Mouse (Mus musculus): Measurements from ENCODE around the gene Maats1.

The Maats1 gene

DNA sequence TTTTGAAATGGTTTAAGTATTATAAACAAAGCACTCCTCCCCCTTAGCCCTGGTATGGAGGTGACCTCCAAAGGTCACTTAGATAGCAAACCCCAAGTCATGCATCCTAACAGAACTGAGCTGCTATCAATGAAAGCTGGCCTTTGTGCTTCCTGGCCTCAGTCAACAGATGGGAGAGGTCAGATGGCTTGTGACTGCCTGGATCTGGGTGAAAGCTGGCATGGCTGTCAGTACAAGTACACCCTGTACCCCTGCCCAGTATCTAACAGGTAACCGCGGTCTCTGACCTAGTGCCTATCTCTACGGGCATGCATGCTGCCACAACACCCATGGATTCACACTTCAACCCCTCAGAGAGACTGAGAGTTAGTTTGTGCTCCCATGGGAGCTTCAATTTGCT, 54.2 kb downstream of the Maats1 start:
- no peak for DNase-seq

DNA sequence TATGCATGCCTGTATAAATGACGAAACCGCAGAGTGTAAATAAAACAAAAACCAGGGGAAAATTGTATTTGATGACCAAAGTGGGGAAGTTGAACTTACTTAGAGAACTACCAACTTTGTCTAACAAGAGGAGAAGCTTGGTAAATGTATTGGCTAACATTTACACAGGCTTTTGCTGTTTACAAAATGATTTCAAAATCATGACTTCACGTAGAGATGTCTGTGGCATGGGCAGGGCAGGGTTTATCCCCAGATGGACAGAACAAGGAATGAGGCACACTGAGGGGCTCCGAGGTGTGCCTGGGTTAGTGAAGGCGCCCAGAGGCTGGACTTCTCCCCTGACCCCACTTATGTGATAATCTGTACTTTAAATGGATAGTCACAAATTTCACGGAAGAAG, 54.6 kb downstream of the Maats1 start:
- no peak for DNase-seq

DNA sequence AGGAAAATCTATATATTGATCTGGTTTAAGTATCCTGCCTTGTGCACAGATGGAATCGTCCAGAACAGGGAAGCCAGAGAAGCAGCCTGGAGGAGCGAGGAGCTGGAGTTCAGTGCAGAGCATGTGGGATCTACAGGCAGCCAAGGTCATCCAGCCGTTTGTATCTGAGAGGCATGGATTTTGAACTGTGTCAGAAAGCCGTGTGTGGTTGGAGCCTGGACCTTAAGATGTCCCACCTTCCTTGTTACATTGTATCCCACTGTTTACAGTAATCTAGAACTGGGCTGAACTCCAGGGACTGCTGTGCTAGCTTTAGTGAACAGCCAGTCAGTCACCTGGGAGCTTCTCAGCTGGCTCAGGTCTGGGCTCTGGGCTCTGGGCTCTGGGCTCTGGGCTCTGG, 55.4 kb downstream of the Maats1 start:
- DNase-seq: no peak

DNA sequence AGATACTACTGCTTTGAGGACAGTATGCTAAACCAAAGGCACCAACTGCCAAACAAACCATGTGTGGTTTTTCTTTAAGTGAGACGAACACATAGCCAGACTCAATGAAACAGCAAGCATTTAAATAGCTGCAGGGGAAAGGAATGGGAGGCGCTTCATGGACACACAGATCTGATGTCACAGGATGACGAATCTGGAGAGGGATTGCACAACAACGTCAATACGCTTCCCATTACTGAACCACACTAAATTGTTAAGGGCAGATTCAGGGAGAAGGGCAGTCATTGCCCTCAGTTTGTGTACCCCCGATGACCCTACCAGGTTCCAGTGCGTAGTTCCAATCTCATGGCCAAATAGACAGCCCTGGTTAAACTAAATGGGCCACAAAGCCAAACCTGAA, 56.1 kb downstream of the Maats1 start:
- DNase-seq: no peak

DNA sequence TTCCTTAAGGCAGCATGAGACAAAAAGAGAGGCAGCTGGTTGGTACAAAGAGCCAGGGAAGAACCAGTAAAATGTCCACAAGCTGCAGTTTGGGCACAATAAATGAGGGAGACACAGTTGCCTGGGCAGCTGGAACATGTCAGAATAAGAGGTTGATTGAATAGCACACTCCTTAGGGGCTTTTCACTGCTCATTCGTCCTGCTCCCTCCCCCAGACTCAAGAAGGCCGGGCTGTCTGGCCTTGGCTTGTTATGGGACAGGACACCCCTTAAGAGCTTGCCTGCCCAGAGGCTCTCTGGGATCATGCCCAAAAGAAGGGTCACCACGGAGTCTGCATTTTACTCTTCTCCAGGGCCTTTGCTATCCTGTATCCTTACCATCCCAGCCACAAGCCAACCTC, 58.6 kb downstream of the Maats1 start:
- no peak for DNase-seq

DNA sequence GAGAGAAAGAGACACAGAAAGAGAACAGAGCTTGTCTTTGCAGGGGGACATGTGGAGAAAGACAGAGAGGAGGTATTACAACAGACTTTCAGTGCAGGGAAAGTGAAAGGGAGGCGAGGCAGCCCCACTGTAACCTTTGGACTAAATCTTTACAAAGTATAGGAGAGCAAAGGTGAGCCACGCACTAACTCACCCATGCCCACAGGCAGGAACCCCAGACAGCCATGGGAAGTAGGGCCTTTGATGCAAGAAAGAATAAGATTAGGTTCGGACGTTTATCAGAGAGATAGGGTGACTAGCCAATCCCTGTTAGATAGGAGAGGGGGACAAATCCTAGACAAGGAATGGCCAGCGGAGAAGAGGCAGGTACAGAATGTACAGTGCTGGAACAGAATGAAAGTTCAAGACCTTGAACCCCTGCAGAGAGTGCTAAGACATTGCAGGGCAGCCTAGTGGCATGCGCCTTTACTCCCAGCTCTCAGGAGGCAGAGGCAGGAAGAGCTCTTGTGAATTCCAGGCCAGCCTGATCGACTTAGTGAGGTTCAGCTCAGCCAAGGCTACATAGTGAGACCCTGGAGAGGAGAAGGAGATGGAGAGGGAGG, 59.3 kb downstream of the Maats1 start:
- no peak for DNase-seq

DNA sequence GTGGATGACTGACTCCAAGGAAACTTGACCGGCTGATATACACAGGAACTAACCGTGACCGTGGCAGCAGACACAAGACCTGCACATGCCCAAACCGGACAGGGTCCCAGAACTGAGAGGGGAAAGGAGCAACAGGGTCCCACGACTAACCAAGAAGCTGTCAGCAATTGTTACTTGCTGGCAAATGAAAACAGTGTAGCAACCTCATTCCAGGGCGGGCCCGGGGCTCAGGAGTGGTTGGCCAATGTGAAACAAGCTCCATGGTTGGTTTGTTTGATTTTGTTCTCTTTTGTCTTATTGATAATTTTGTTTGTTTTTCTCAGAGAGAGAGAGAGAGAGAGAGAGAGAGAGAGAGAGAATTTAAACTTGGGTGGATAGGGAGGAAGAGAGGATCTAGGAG, 61.0 kb downstream of the Maats1 start:
- DNase-seq: no peak

DNA sequence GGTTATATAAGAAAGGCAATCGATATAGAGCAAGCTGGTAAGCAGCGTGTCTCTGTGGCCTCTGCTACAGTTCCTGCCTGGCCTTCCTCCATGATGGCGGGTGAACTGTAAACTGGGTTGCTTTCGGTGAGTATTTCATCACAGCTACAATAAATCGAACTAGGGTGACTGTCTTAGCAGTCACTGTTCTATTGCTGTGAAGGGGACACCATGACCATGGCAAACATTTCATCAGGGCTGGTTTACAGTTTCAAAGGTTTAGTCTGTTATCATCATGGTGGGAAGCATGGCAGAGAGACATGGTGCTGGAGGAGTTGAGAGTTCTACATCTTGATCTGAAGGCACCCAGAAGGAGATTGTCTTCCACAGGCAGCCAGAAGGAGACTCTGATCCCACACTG, 62.1 kb downstream of the Maats1 start:
- no peak for DNase-seq

DNA sequence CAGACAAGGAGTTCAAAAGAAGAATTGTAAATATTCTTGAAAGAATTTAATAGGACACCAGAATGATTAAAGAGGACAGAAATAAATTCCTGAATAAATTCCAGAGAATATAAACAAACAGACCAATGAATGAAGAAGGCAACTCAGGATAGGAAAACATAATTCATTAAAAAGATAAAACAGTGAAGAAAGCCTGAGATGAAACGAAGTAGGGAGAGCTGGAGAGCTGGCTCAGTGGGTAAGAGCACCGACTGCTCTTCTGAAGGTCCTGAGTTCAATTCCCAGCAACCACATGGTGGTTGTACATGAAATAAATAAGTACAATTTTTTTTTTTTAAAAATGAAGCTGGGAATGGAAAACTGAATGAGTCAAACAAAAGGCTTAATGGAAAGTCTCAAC, 67.2 kb downstream of the Maats1 start:
- no peak for DNase-seq

DNA sequence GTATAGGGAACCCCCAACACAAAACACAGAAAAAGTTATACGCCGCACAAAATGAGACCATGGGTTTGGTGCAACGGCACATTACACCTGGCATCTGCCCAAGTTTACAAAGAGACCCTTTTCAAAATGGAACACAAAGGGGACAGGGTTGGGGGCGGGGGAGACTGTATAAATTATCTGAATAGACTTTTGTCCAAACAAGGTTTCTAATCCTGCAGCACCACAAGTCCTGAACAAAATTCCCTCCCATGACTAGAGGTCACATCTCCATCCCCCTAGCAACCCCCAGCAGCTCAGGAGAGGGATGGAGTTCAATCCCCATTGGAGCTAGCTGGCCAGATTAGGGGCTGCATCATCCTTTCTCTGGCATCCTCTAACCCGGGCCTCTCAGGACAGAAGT, 69.5 kb downstream of the Maats1 start:
- no peak for DNase-seq

DNA sequence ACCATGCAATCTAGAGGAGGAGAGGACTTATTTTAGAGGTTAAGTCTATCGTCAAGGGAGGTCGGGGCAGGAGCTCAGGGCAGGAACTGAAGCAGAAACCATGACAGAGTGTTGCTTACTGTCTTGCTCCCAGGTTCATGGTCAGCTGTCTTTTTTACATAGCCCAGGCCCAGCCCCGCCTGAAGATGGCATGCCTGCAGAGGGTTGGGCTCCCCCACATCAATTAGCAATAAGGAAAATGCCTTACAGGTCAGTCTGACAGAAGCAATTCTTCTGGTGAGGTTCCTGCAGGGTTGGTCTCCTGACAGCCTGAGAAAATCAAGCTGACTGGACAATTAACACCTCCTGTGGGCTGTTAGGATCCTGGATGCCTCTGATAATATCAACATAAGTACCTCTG, 70.3 kb downstream of the Maats1 start:
- DNase-seq: no peak

DNA sequence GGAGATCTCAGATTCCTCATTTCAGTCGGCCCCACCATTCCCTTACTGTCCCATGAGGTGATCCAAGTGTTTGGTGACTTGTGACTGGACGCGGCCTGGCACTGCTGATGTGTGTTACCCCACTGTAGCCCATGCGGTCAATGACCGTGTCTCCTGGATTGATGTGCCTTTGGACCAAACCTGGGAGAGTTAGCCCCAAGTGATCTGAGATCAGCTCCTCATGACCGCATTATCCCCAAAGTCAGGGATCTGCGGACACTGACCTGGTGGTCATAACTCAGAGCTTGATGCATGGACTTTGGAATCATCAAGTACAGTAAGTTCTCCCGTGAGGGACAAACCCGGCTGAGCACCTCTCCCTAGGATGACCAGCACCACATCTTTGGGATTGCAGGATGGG, 86.0 kb downstream of the Maats1 start:
- no peak for DNase-seq

DNA sequence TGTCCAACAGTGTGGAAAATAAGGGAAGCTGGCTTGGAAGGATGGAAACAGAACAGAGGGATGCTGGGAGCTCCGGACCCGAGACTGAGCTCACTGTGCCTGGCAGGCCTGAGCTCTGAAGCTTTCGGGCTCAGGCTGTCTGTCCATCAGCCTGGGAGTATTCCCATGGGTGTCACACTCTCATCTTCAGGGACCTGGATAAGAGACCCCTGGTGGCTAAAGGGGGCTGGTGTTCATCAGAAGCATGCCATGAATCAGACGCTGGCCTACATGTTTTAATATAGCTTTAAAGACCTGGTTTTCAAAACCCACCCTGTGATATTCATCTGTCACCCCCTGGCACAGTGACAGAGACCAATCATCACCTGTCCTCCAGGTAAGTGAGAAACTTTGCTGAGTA, 86.8 kb downstream of the Maats1 start:
- no peak for DNase-seq

DNA sequence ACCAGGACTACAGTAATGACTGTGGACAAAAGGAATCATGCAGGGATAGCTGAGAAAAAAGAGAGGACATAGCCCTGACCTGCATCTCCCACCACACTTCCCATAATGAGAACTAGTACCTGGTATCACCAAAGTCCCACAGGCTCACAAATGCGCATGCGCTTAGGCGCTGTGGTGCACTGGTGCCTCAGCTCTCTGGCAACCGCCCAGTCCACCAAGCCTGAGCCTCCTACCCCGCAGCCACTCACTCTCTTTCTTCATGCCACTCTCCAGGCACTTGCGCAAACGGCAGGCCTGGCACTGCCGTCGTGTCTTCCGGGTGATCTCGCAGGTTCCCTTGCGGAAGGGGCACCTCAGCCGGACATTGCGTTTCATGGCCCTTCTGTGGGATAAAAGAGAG, 87.9 kb downstream of the Maats1 start:
- DNase-seq: no peak

DNA sequence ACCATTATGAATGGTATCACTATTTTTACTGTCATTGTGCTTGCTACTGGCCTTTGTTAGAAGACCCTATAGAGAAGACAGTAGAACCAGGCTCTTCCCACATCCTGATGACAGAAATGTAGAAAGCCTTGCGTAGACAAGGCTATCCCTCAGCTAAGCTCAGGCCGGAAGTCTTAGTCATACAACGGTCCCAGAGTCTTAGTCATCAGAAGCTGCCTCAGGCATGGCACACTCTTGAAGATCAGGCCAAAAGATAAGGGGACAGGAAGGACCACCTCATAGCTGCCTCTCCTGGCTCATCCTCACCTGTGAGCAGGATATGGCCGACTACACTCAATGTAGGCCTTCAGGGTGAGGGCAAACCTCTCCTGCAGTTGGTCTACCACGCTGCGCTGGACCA, 91.5 kb downstream of the Maats1 start:
- no peak for DNase-seq

DNA sequence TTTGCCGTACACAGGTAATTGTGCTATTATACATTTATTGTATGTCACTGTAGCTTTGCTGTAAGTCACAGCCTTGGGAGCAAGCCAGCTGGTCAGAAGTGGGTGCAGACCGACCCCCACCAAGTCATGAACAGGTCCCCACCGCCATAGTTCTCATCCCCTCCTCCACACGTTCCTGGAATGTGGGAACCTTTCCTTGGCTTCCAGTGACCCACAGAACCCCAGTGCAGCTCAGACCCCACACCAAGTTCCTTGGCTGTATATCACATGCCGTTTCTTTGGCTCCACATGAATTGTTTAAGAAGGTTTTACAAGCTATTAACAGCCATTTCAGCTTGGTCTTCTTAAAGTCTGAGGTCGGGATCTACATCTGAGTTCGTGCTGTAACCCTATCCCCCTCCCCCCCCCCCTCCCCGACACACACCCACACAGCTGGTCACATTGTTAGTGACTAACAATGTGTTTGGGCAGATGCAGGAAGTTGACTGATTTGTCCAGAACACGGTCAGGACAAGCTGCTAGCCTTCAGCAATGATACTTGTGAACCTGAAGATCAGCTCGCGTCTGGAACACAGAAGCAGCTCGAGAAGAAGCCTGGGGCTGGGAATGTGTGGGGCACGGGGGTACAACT, 93.5 kb downstream of the Maats1 start:
- DNase-seq: no peak

All from thymus, postnatal 14 days (tissue).